Mouse (Mus musculus) forebrain, embryonic 10.5 days (tissue): Measurements from ENCODE around the gene Rab3b. TPM values are rescaled to one million over a fixed set of nuclear protein-coding genes. Genes with fewer than 3 reads are reported as not detected.

Experiments used
- DNase-seq: peaks from one replicate; pipeline ENCODE4 v3.0.0-alpha.2; 2017; ENCODE audit warnings: low spot score; ENCODE audit errors: extremely low spot score
- H3K27ac ChIP-seq: fragments of 300-500 bp; sonication (generic); 2 replicates; pipeline ENCODE4 v1.5.1; 2016; ENCODE audit warnings: mild to moderate bottlenecking
- H3K27me3 ChIP-seq: fragments of 300-500 bp; sonication (generic); 2 replicates; pipeline ENCODE4 v1.6.1; 2016; ENCODE audit warnings: mild to moderate bottlenecking; ENCODE audit not compliant: poor library complexity, severe bottlenecking
- H3K36me3 ChIP-seq: fragments of 300-500 bp; sonication (generic); replicated peaks from 2 replicates; pipeline ENCODE4 v1.6.1; 2016; ENCODE audit warnings: mild to moderate bottlenecking, moderate library complexity
- H3K4me1 ChIP-seq: fragments of 300-500 bp; sonication (generic); 2 replicates; pipeline ENCODE4 v1.6.1; 2016
- H3K4me3 ChIP-seq: fragments of 300-500 bp; sonication (generic); 2 replicates; pipeline ENCODE4 v1.5.1; 2016; ENCODE audit warnings: mild to moderate bottlenecking, moderate library complexity
- H3K9me3 ChIP-seq: fragments of 300-500 bp; sonication (generic); 2 replicates; pipeline ENCODE4 v1.6.1; 2016; ENCODE audit warnings: mild to moderate bottlenecking, moderate library complexity
- WGBS: fragments of 180-500 bp; shearing (Covaris S2); methylation state at CpG from one replicate; pipeline ENCODE4 v1.1.7; 2016; 5-methylcytosine and 5-hydroxymethylcytosine counted together
- polyA plus RNA-seq: library from polyadenylated mRNA; unstranded; fragments of >200 nt; fragmentation: Nextera tagmentation; extraction: Ambion mirVana; gene quantifications from 2 replicates; pipeline ENCODE4 v1.2.1, GENCODE M21; 2016

Rab3b gene
- polyA plus RNA-seq, 1 experiment from 2014 or later, result 17.8 TPM

DNA sequence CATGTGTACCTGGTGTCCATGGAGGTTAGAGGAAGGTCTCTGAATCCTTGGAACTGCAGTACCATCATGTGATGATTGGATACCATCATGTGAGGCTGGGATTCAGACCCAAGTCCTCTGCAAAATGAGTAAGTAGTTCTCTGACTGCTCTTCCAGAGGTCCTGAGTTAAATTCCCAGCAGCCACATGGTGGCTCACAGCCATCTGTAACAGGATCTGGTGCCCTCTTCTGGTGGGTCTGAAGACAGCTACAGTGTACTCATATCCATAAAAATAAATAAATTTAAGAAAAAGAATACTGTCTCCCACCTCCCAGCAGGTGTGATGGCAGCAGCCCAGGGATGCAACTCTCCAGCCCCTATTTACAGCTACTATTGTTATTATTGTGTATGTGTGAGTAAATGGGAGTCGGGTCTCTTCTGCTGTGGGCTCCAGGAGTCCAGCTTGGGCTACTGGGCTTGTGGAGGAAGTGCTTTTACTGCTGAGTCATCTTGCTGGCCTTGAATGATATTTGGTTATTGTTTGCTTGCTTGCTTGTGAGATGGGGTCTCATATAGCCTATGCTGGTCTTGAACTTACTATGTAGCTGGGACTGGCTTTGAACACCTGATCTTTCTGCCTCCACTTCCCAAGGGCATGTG, 108.1 kb downstream of the Rab3b start:
- H3K27ac ChIP-seq, result no peak overlapping the region
- DNase-seq, result no peak
- H3K4me3 ChIP-seq, result no peak overlapping the region
- H3K9me3 ChIP-seq, result no peaks in the 10 kb centered on the region
- H3K36me3 ChIP-seq, result no peaks in the 10 kb centered on the region
- H3K4me1 ChIP-seq, result no peaks in the 10 kb centered on the region
- H3K27me3 ChIP-seq, result no peaks in the 10 kb centered on the region; the same call in 1 of the 2 replicates
- WGBS, result 81% methylated on average over 1 of the region's 1 CpGs

DNA sequence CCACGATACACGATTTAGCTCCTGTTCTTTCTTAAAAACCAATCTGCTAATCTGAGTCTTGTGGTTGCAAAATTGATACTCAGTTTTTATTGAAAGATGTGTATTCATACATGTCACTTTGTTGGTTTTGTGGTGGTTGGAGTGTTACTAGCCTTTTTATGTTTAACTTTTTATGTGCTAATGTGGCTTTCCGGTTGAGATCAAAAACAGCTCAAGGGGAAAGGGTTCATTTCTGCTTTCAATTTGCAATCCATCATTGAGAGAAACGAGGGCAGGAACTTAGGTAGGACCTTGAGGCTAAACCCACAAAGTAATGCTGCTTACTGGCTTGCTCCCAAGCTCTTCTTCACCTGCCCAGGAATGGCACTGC, 108.6 kb downstream of the Rab3b start:
- no peaks in the 10 kb centered on the region for H3K4me1 ChIP-seq
- 83% methylated on average over 4 of the region's 4 CpGs for WGBS
- no peaks in the 10 kb centered on the region for H3K36me3 ChIP-seq
- H3K4me3 ChIP-seq, result no peak overlapping the region
- no peak for DNase-seq
- H3K27me3 ChIP-seq, result no peaks in the 10 kb centered on the region; the same call in 1 of the 2 replicates
- no peak overlapping the region for H3K27ac ChIP-seq
- H3K9me3 ChIP-seq, result no peaks in the 10 kb centered on the region

GRCm38 (mm10) chr4:108989430-108989829, 110.6 kb downstream of the Rab3b start:
- WGBS, result 90% methylated on average over 2 of the region's 2 CpGs
- Histone ChIP-seq H3K27ac (no peak overlapping the region), H3K4me3 (no peak overlapping the region), H3K4me1 (peaks cover 8% of the 10 kb centered on the region), H3K9me3 (no peaks in the 10 kb centered on the region), H3K27me3 (no peaks in the 10 kb centered on the region; the same call in 1 of the 2 replicates), H3K36me3 (no peaks in the 10 kb centered on the region)
- no peak for DNase-seq

- Histone ChIP-seq H3K9me3 (no peaks in the 10 kb centered on the region), H3K27me3 (no peaks in the 10 kb centered on the region; the same call in 1 of the 2 replicates), H3K36me3 (no peaks in the 10 kb centered on the region), H3K27ac (no peak overlapping the region), H3K4me1 (peaks cover 8% of the 10 kb centered on the region), H3K4me3 (no peak overlapping the region)
- no peak for DNase-seq
Measured at GRCm38 (mm10) chr4:108990032-108990431, 111.2 kb downstream of the Rab3b start.

DNA sequence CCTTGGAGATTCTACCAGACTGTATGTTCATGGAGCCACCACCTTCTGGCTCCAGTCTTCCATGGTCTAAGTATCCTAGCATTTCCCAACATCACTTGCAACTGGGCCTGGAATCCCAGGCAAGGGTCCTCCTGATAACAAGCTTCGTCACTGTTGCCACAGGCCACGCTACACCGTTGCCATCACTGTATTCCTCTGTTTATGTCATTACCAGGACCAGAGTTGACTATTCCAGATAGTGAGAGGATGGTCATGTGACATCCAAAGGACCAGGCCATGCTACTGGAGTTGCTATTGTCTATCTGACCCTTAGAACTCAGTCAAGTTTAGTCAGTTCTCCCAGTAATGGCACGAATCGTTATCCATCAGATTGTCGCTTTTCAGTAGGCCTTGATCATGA, 111.7 kb downstream of the Rab3b start:
- no peak overlapping the region for H3K27ac ChIP-seq
- H3K27me3 ChIP-seq, result no peaks in the 10 kb centered on the region; the same call in 1 of the 2 replicates
- no peaks in the 10 kb centered on the region for H3K36me3 ChIP-seq
- peaks cover 8% of the 10 kb centered on the region for H3K4me1 ChIP-seq
- DNase-seq, result no peak
- no peak overlapping the region for H3K4me3 ChIP-seq
- WGBS, result 94% methylated on average over 6 of the region's 6 CpGs
- no peaks in the 10 kb centered on the region for H3K9me3 ChIP-seq

DNA sequence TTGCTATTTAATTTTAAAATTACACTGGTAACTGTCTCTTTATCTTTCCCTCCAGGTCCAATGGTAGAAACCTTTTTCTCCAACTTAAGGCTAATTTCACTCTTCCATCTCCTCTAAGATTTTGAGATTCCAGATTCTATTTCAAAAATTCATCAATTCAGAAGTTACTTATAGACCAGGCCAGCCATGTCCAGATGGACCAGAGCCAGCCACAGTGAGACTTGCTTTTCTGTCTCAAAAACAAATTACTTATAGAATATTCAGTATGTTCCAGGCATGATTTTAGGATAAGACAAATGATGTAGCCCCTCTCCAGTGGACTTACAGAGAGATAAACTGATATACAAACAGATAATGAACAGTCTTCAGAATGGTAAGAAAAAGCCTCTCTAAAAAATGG, 112.9 kb downstream of the Rab3b start:
- no peaks in the 10 kb centered on the region for H3K36me3 ChIP-seq
- no peak overlapping the region for H3K4me3 ChIP-seq
- peaks cover 8% of the 10 kb centered on the region for H3K4me1 ChIP-seq
- no peak for DNase-seq
- no peaks in the 10 kb centered on the region; the same call in 1 of the 2 replicates for H3K27me3 ChIP-seq
- no peak overlapping the region for H3K27ac ChIP-seq
- no peaks in the 10 kb centered on the region for H3K9me3 ChIP-seq

Other genes starting within 250 kb of the Rab3b start
- 1.5 and 1.8 TPM in 2 replicates for gene 3110021N24Rik, start 159.4 kb upstream of the Rab3b start, polyA plus RNA-seq
- gene Zfyve9, start 98.3 kb upstream of the Rab3b start, polyA plus RNA-seq, result 5.2 and 5.3 TPM in 2 replicates
- 213 and 218 TPM in 2 replicates for gene Btf3l4, start 45.4 kb upstream of the Rab3b start, polyA plus RNA-seq
- gene Txndc12, start 44.5 kb upstream of the Rab3b start, polyA plus RNA-seq, result 91.5 and 94.5 TPM in 2 replicates
- 64.1 and 65.3 TPM in 2 replicates for gene Kti12, start 31.3 kb upstream of the Rab3b start, polyA plus RNA-seq
- gene A730015C16Rik, start 30.4 kb upstream of the Rab3b start, polyA plus RNA-seq, result 1.4 and 1.7 TPM in 2 replicates
- gene Nrd1, start 121.6 kb downstream of the Rab3b start, polyA plus RNA-seq, result 72.9 and 73.1 TPM in 2 replicates